Mouse (Mus musculus): ENCODE data around the gene Htra2. TPM values are rescaled to one million over a fixed set of nuclear protein-coding genes. Genes with fewer than 3 reads are reported as not detected.

Htra2 gene
- polyA plus RNA-seq, 1 experiment = 36.8 TPM

DNA sequence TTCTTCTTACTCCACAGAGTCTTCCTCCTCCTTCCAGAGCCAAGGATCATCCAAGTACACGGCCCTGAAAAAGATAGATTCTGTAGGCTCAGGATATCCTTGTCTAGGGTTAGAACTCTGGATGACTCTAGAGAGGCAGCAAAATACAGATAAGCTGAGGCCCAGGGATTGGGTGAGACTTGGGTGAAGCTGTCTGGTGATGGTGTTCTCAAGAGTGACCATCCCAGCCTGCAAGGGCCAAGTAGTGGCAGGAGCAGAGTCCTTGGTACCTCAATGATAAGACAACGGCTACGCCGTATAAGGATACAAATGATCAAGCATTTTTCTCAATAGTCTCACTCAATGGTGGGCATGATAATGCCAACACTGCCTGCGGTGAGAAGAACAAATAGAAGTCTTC lies 51.2 kb downstream of the Htra2 start:
- H3K9me3 ChIP-seq (replicated peaks; ENCODE audit: control insufficient read depth, insufficient read depth, low read length, poor library complexity, severe bottlenecking) = no peaks in the 10 kb centered on the region; the same call in 1 of the 2 replicates
- H3K9ac ChIP-seq (ENCODE audit: low read depth, poor library complexity, severe bottlenecking) = no peak overlapping the region
- H3K27ac ChIP-seq (ENCODE audit: insufficient read depth, low read length) = no peak overlapping the region
- H3K4me3 ChIP-seq (ENCODE audit: low read depth, low read length) = no peak overlapping the region
- H3K27me3 ChIP-seq (ENCODE audit: control insufficient read depth, insufficient read depth, low read length, poor library complexity, severe bottlenecking) = no peaks in the 10 kb centered on the region
- H3K36me3 ChIP-seq (ENCODE audit: control insufficient read depth, insufficient read depth, low read length, poor library complexity, severe bottlenecking) = no peaks in the 10 kb centered on the region
- TF ChIP-seq CTCF (IDR thresholded peaks at IDR 0.05; ENCODE audit: low read depth, low read length) = no peak
- TF ChIP-seq POLR2A (IDR thresholded peaks at IDR 0.05; ENCODE audit: insufficient read depth, low read length) = no peak
- TF ChIP-seq EP300 (IDR thresholded peaks at IDR 0.05; ENCODE audit: insufficient read depth, low read depth, low read length) = no peak
- no peaks in the 10 kb centered on the region for H3K4me1 ChIP-seq (ENCODE audit: control insufficient read depth, insufficient read depth, low read length)

DNA sequence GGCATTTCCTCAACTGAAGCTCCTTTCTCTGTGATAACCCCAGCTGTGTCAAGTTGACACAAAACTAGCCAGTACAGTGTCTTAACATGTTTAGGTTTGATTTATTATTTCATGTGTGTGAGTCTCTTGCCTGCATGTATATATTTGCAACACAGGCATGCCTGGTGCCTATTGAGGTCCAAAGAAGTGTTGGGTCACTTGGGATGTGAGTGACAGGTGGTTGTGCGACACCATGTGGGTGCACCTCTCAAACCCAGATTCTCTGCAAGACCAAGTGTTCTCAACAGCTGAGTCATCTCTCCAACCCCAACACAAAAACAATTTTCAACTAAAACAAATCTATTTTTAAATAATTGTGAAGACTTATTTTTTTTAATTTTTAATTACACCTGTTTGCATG lies 52.0 kb downstream of the Htra2 start:
- no peaks in the 10 kb centered on the region for H3K36me3 ChIP-seq (ENCODE audit: control insufficient read depth, insufficient read depth, low read length, poor library complexity, severe bottlenecking)
- no peak overlapping the region for H3K9ac ChIP-seq (ENCODE audit: low read depth, poor library complexity, severe bottlenecking)
- no peaks in the 10 kb centered on the region for H3K27me3 ChIP-seq (ENCODE audit: control insufficient read depth, insufficient read depth, low read length, poor library complexity, severe bottlenecking)
- no peak overlapping the region for H3K4me3 ChIP-seq (ENCODE audit: low read depth, low read length)
- no peaks in the 10 kb centered on the region; the same call in 1 of the 2 replicates for H3K9me3 ChIP-seq (replicated peaks; ENCODE audit: control insufficient read depth, insufficient read depth, low read length, poor library complexity, severe bottlenecking)
- TF ChIP-seq CTCF (IDR thresholded peaks at IDR 0.05; ENCODE audit: low read depth, low read length) = no peak
- TF ChIP-seq POLR2A (IDR thresholded peaks at IDR 0.05; ENCODE audit: insufficient read depth, low read length) = no peak
- TF ChIP-seq EP300 (IDR thresholded peaks at IDR 0.05; ENCODE audit: insufficient read depth, low read depth, low read length) = no peak
- H3K4me1 ChIP-seq (ENCODE audit: control insufficient read depth, insufficient read depth, low read length) = no peaks in the 10 kb centered on the region
- no peak overlapping the region for H3K27ac ChIP-seq (ENCODE audit: insufficient read depth, low read length)

Other genes with a start within 250 kb of the Htra2 start
- 1.2 and 1.9 TPM in 2 replicates for gene Sema4f, start 115.5 kb downstream of the Htra2 start, polyA plus RNA-seq (2011; ENCODE audit: insufficient read depth, insufficient read length, low read depth, missing spikeins)
- gene M1ap, start 108.4 kb downstream of the Htra2 start, polyA plus RNA-seq (2011; ENCODE audit: insufficient read depth, insufficient read length, low read depth, missing spikeins) = 2.2 and 2.3 TPM in 2 replicates
- gene Dok1, start 21.8 kb downstream of the Htra2 start, polyA plus RNA-seq (2011; ENCODE audit: insufficient read depth, insufficient read length, low read depth, missing spikeins) = 4.7 and 4.8 TPM in 2 replicates
- 2.2 and 3.1 TPM in 2 replicates for gene Loxl3, start 21.1 kb downstream of the Htra2 start, polyA plus RNA-seq (2011; ENCODE audit: insufficient read depth, insufficient read length, low read depth, missing spikeins)
- gene Aup1, start 752 bp downstream of the Htra2 start, polyA plus RNA-seq (2011; ENCODE audit: insufficient read depth, insufficient read length, low read depth, missing spikeins) = 42.4 and 44.3 TPM in 2 replicates
- 2.9 and 3.7 TPM in 2 replicates for gene Dqx1, start 2.6 kb upstream of the Htra2 start, polyA plus RNA-seq (2011; ENCODE audit: insufficient read depth, insufficient read length, low read depth, missing spikeins)
- gene Tlx2, start 15.0 kb upstream of the Htra2 start, polyA plus RNA-seq (2011; ENCODE audit: insufficient read depth, insufficient read length, low read depth, missing spikeins) = not detected in 2 replicates
- gene Pcgf1, start 22.6 kb upstream of the Htra2 start, polyA plus RNA-seq (2011; ENCODE audit: insufficient read depth, insufficient read length, low read depth, missing spikeins) = 14.7 and 21.3 TPM in 2 replicates
- gene Lbx2, start 31.1 kb upstream of the Htra2 start, polyA plus RNA-seq (2011; ENCODE audit: insufficient read depth, insufficient read length, low read depth, missing spikeins) = not detected in 2 replicates
- not detected in 2 replicates for gene Ccdc142, start 46.3 kb upstream of the Htra2 start, polyA plus RNA-seq (2011; ENCODE audit: insufficient read depth, insufficient read length, low read depth, missing spikeins)
- gene Gm42688, start 46.3 kb upstream of the Htra2 start, polyA plus RNA-seq (2011; ENCODE audit: insufficient read depth, insufficient read length, low read depth, missing spikeins) = 0.45 and 1.2 TPM in 2 replicates
- 29.5 and 36.4 TPM in 2 replicates for gene Mrpl53, start 53.8 kb upstream of the Htra2 start, polyA plus RNA-seq (2011; ENCODE audit: insufficient read depth, insufficient read length, low read depth, missing spikeins)
- gene Mogs, start 60.2 kb upstream of the Htra2 start, polyA plus RNA-seq (2011; ENCODE audit: insufficient read depth, insufficient read length, low read depth, missing spikeins) = 23.3 and 25.4 TPM in 2 replicates
- gene Wbp1, start 66.3 kb upstream of the Htra2 start, polyA plus RNA-seq (2011; ENCODE audit: insufficient read depth, insufficient read length, low read depth, missing spikeins) = 26.7 and 32.4 TPM in 2 replicates
- gene Ino80b, start 70.2 kb upstream of the Htra2 start, polyA plus RNA-seq (2011; ENCODE audit: insufficient read depth, insufficient read length, low read depth, missing spikeins) = 9.0 and 11.6 TPM in 2 replicates
- gene Rtkn, start 80.2 kb upstream of the Htra2 start, polyA plus RNA-seq (2011; ENCODE audit: insufficient read depth, insufficient read length, low read depth, missing spikeins) = 10.4 and 10.5 TPM in 2 replicates
- gene Wdr54, start 101.1 kb upstream of the Htra2 start, polyA plus RNA-seq (2011; ENCODE audit: insufficient read depth, insufficient read length, low read depth, missing spikeins) = 7.3 and 7.9 TPM in 2 replicates
- not detected in 2 replicates for gene 1700003E16Rik, start 101.1 kb upstream of the Htra2 start, polyA plus RNA-seq (2011; ENCODE audit: insufficient read depth, insufficient read length, low read depth, missing spikeins)
- 41.5 and 52.4 TPM in 2 replicates for gene Dctn1, start 110.6 kb upstream of the Htra2 start, polyA plus RNA-seq (2011; ENCODE audit: insufficient read depth, insufficient read length, low read depth, missing spikeins)
- gene Slc4a5, start 164.6 kb upstream of the Htra2 start, polyA plus RNA-seq (2011; ENCODE audit: insufficient read depth, insufficient read length, low read depth, missing spikeins) = 2.1 and 3.8 TPM in 2 replicates